Mouse (Mus musculus) stomach, embryonic 15.5 days (tissue): Measurements from ENCODE around the gene Thoc3. TPM values are rescaled to one million over a fixed set of nuclear protein-coding genes. Genes with fewer than 3 reads are reported as not detected.

Experiments
- ATAC-seq: fragments of 200-750 bp; cut with Nextera tagmentation; 2 replicates; pipeline ENCODE4 v1.8.0; 2017; ENCODE audit warnings: low read depth, moderate number of reproducible peaks, moderate TSS enrichment; ENCODE audit not compliant: insufficient read depth, low FRiP score
- H3K27ac ChIP-seq: fragments of 300-500 bp; sonication (generic); 2 replicates; pipeline ENCODE4 v1.5.1; 2015; ENCODE audit warnings: mild to moderate bottlenecking, inconsistent platforms
- H3K27me3 ChIP-seq: fragments of 300-500 bp; sonication (generic); replicated peaks from 2 replicates; pipeline ENCODE4 v1.6.1; 2015; ENCODE audit warnings: inconsistent platforms
- H3K36me3 ChIP-seq: fragments of 300-500 bp; sonication (generic); 2 replicates; pipeline ENCODE4 v1.6.1; 2015; ENCODE audit warnings: inconsistent platforms
- H3K4me1 ChIP-seq: fragments of 300-500 bp; sonication (generic); 2 replicates; pipeline ENCODE4 v1.6.1; 2015; ENCODE audit warnings: inconsistent platforms
- H3K4me2 ChIP-seq: fragments of 300-500 bp; sonication (generic); 2 replicates; pipeline ENCODE4 v1.6.1; 2015; ENCODE audit warnings: mild to moderate bottlenecking, inconsistent platforms
- H3K4me3 ChIP-seq: fragments of 300-500 bp; sonication (generic); replicated peaks from 2 replicates; pipeline ENCODE4 v1.5.1; 2015; ENCODE audit warnings: inconsistent platforms
- H3K9ac ChIP-seq: fragments of 300-500 bp; sonication (generic); 2 replicates; pipeline ENCODE4 v1.6.1; 2015; ENCODE audit warnings: inconsistent platforms
- H3K9me3 ChIP-seq: fragments of 300-500 bp; sonication (generic); 2 replicates; pipeline ENCODE4 v1.6.1; 2016; ENCODE audit warnings: inconsistent platforms
- WGBS: fragments of 180-500 bp; shearing (Covaris S2); methylation state at CpG from one replicate; pipeline ENCODE4 v1.1.7; 2015; 5-methylcytosine and 5-hydroxymethylcytosine counted together
- polyA plus RNA-seq: library from polyadenylated mRNA; unstranded; fragments of >200 nt; fragmentation: Nextera tagmentation; extraction: Ambion mirVana; gene quantifications from 2 replicates; pipeline ENCODE4 v1.2.1, GENCODE M21; 2015

Gene Thoc3
- polyA plus RNA-seq, 1 experiment from 2014 or later, result 109 TPM

DNA sequence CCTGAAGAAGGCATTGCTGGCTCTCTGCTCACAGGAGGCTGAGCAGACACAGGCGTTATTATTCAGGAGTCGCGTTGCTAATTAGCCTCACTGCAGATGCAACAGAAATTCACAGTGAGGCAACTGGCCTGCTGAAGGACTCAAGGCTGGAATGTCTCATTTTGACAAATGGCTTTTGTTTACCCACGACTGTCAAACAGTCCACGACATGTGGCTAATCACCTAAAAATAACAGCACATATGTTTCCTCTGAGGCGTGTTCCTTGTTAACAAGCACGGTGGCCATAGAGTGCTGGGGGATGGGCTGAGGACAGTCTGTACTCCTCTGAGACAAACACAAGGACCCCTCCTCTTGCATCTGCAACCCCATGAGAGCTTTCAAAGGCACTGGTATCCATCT lies 56.4 kb downstream of the Thoc3 start:
- no peaks in the 10 kb centered on the region for H3K9me3 ChIP-seq
- peaks cover 7% of the 10 kb centered on the region; the same call in 1 of the 2 replicates for H3K4me1 ChIP-seq
- H3K4me2 ChIP-seq, result no peak overlapping the region
- H3K27me3 ChIP-seq, result no peaks in the 10 kb centered on the region
- no peak for ATAC-seq
- H3K36me3 ChIP-seq, result no peaks in the 10 kb centered on the region
- H3K27ac ChIP-seq, result no peak overlapping the region
- H3K9ac ChIP-seq, result no peak overlapping the region
- H3K4me3 ChIP-seq, result no peak overlapping the region
- 18% methylated on average over 7 of the region's 7 CpGs for WGBS

DNA sequence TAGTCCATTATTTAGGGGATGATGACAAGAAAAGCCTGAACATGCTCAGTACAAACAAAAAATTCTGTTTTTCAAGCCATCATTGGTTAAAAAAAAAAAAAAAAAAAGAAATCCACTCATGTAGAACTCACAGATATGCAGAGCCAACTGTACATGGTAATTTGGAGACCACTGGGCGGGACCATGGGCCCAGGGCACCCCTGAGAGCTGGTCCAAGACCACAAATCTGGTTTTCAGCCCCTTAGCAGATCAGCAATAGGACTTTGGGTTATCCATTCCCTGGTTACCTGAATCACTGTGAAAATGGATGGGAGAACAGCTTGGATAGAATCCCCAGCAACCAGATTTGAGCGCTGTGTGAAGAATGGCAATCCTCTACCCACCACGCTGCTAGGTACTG lies 57.0 kb downstream of the Thoc3 start:
- WGBS, result 88% methylated on average over 3 of the region's 3 CpGs
- Histone ChIP-seq H3K9ac (no peak overlapping the region), H3K36me3 (no peaks in the 10 kb centered on the region), H3K4me3 (no peak overlapping the region), H3K27me3 (no peaks in the 10 kb centered on the region), H3K27ac (no peak overlapping the region), H3K9me3 (no peaks in the 10 kb centered on the region), H3K4me2 (no peak overlapping the region), H3K4me1 (peaks cover 7% of the 10 kb centered on the region; the same call in 1 of the 2 replicates)
- no peak for ATAC-seq

Other genes starting within 250 kb of the Thoc3 start
- 3.9 and 4.0 TPM in 2 replicates for gene Cplx2, start 97.5 kb downstream of the Thoc3 start, polyA plus RNA-seq
- 8.7 and 9.7 TPM in 2 replicates for gene Simc1, start 34.9 kb upstream of the Thoc3 start, polyA plus RNA-seq
- 109 and 115 TPM in 2 replicates for gene 4833439L19Rik, start 96.6 kb upstream of the Thoc3 start, polyA plus RNA-seq
- 25.9 and 26.3 TPM in 2 replicates for gene Arl10, start 106.2 kb upstream of the Thoc3 start, polyA plus RNA-seq
- 85.9 and 88.2 TPM in 2 replicates for gene Nop16, start 121.2 kb upstream of the Thoc3 start, polyA plus RNA-seq
- 193 and 207 TPM in 2 replicates for gene Higd2a, start 121.4 kb upstream of the Thoc3 start, polyA plus RNA-seq
- 62.5 and 82.6 TPM in 2 replicates for gene Cltb, start 142.5 kb upstream of the Thoc3 start, polyA plus RNA-seq
- gene Faf2, start 152.9 kb upstream of the Thoc3 start, polyA plus RNA-seq, result 69.9 and 75.3 TPM in 2 replicates
- gene Rnf44, start 225.1 kb upstream of the Thoc3 start, polyA plus RNA-seq, result 69.1 and 76.4 TPM in 2 replicates
- 7.9 and 8.7 TPM in 2 replicates for gene Cdhr2, start 232.6 kb upstream of the Thoc3 start, polyA plus RNA-seq